Mouse (Mus musculus): Measurements from ENCODE around the gene Il18.
"Not testable (repeated sequence)": the region's sequence is repeated elsewhere in the genome, so short reads cannot be mapped to it uniquely, and the experiment has no call there.

Il18 gene

GRCm38 (mm10) chr9:50601536-50601935 is 46.9 kb downstream of the Il18 start:
- in situ Hi-C loops (cut with MboI; ENCODE audit: low sequenced_read_pairs) = no loop called here

GRCm38 (mm10) chr9:50602055-50602845 is 47.6 kb downstream of the Il18 start:
- in situ Hi-C loops (cut with MboI; ENCODE audit: low sequenced_read_pairs) = no loop called here

- in situ Hi-C loops (cut with MboI; ENCODE audit: low sequenced_read_pairs) = no loop called here
Observed at GRCm38 (mm10) chr9:50603189-50603997, 48.8 kb downstream of the Il18 start, which contains the start of the genes Sdhd and Timm8b. TSS of gene Sdhd (minus strand) at chr9:50603812. TSS of gene Timm8b (plus strand) at chr9:50603910.

GRCm38 (mm10) chr9:50603998-50604324 is 49.3 kb downstream of the Il18 start:
- in situ Hi-C loops (cut with MboI; ENCODE audit: low sequenced_read_pairs) = no loop called here

GRCm38 (mm10) chr9:50604338-50604737 is 49.7 kb downstream of the Il18 start:
- in situ Hi-C loops (cut with MboI; ENCODE audit: low sequenced_read_pairs) = no loop called here

GRCm38 (mm10) chr9:50612115-50612514 is 57.5 kb downstream of the Il18 start:
- in situ Hi-C loops (cut with MboI; ENCODE audit: low sequenced_read_pairs) = no loop called here

GRCm38 (mm10) chr9:50616161-50616560 is 61.5 kb downstream of the Il18 start:
- in situ Hi-C loops (cut with MboI; ENCODE audit: low sequenced_read_pairs) = no loop called here

GRCm38 (mm10) chr9:50616766-50617603 is 62.4 kb downstream of the Il18 start, which contains the start of the genes Pih1d2 and Nkapd1:
TSS of gene Pih1d2 (plus strand) at chr9:50617321.
TSS of gene Nkapd1 (minus strand) at chr9:50617464.
- in situ Hi-C loops (cut with MboI; ENCODE audit: low sequenced_read_pairs) = no loop called here

GRCm38 (mm10) chr9:50617794-50618330 is 63.2 kb downstream of the Il18 start:
- in situ Hi-C loops (cut with MboI; ENCODE audit: low sequenced_read_pairs) = no loop called here

GRCm38 (mm10) chr9:50630903-50631302 is 76.3 kb downstream of the Il18 start:
- in situ Hi-C loops (cut with MboI; ENCODE audit: low sequenced_read_pairs) = not testable (repeated sequence)
